Mouse (Mus musculus): ENCODE data around the gene Entpd6. TPM values are rescaled to one million over a fixed set of nuclear protein-coding genes. Genes with fewer than 3 reads are reported as not detected.

The Entpd6 gene
- total and polyA plus RNA-seq, 2 experiments from 2014 or later: 17.3 to 25.8 TPM

- Histone ChIP-seq H3K4me3 (ENCODE audit: low read depth, low read length) (no peak overlapping the region), H3K9ac (replicated peaks; ENCODE audit: low read depth, low read length) (no peak overlapping the region), H3K4me2 (ENCODE audit: low read depth, low read length) (no peak overlapping the region), H3K4me1 (ENCODE audit: control insufficient read depth, insufficient read depth) (no peaks in the 10 kb centered on the region), H3K27ac (ENCODE audit: low read depth) (no peak overlapping the region), H3K9me3 (replicated peaks; ENCODE audit: control insufficient read depth, low read length) (no peaks in the 10 kb centered on the region), H3K36me3 (replicated peaks; ENCODE audit: control insufficient read depth, insufficient read depth, low read length) (no peaks in the 10 kb centered on the region), H3K27me3 (ENCODE audit: control insufficient read depth, insufficient read depth, low read length) (no peaks in the 10 kb centered on the region)
- ATAC-seq (ENCODE audit: insufficient read depth, low read depth) (no peak), DNase-seq (ENCODE audit: low spot score) (no peak)
- no peak for TF ChIP-seq EP300 (IDR thresholded peaks at IDR 0.05; ENCODE audit: low read depth)
- TF ChIP-seq CTCF (IDR thresholded peaks at IDR 0.05; ENCODE audit: low read depth): peak; percentile 43
- WGBS: 41% methylated on average over 4 of the region's 4 CpGs
These were observed 7.4 kb upstream of the Entpd6 start for GRCm38 (mm10) chr2:150741405-150741804.

DNA sequence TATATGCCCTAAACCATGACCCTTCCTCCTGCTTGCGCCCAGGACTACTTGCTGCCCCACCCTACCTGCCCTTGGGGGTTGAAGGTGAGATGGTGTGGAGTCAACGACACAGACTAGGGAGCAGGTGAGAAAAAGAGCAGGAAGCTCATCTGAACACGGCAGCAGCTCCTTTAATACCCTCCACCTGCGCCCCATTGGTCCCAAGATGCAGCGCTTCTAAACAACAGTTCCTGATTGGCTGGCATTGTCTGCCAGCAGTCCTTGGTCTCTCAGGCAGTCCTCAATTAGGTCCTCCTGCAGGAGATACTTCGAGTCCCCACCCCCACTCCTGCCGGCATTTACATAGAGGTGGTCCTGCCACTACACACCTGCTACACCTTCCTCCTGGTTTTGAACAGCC lies 3.8 kb upstream of the Entpd6 start:
- H3K9me3 ChIP-seq (replicated peaks; ENCODE audit: control insufficient read depth, low read length): no peaks in the 10 kb centered on the region
- no peak overlapping the region for H3K4me2 ChIP-seq (ENCODE audit: low read depth, low read length)
- no peak overlapping the region for H3K27ac ChIP-seq (ENCODE audit: low read depth)
- peaks cover 9% of the 10 kb centered on the region; the same call in 1 of the 2 replicates for H3K4me1 ChIP-seq (ENCODE audit: control insufficient read depth, insufficient read depth)
- no peak overlapping the region for H3K4me3 ChIP-seq (ENCODE audit: low read depth, low read length)
- DNase-seq (ENCODE audit: low spot score) (no peak), ATAC-seq (ENCODE audit: insufficient read depth, low read depth) (no peak)
- no peak overlapping the region for H3K9ac ChIP-seq (replicated peaks; ENCODE audit: low read depth, low read length)
- WGBS: 67% methylated on average over 7 of the region's 7 CpGs
- H3K27me3 ChIP-seq (ENCODE audit: control insufficient read depth, insufficient read depth, low read length): no peaks in the 10 kb centered on the region
- no peaks in the 10 kb centered on the region for H3K36me3 ChIP-seq (replicated peaks; ENCODE audit: control insufficient read depth, insufficient read depth, low read length)
- no peak for TF ChIP-seq EP300 (IDR thresholded peaks at IDR 0.05; ENCODE audit: low read depth)
- no peak for TF ChIP-seq CTCF (IDR thresholded peaks at IDR 0.05; ENCODE audit: low read depth)

- peak; percentile 71 for ATAC-seq (ENCODE audit: insufficient read depth, low read depth)
- Histone ChIP-seq H3K27me3 (ENCODE audit: control insufficient read depth, insufficient read depth, low read length) (no peaks in the 10 kb centered on the region), H3K4me3 (ENCODE audit: low read depth, low read length) (peak overlapping the region; percentile 70), H3K36me3 (replicated peaks; ENCODE audit: control insufficient read depth, insufficient read depth, low read length) (0 out of 2 replicates have a peak, but pooled peaks cover 5% of the 10 kb centered on the region), H3K9me3 (replicated peaks; ENCODE audit: control insufficient read depth, low read length) (no peaks in the 10 kb centered on the region), H3K27ac (ENCODE audit: low read depth) (peak overlapping the region; percentile 90), H3K4me1 (ENCODE audit: control insufficient read depth, insufficient read depth) (peaks cover 18% of the 10 kb centered on the region), H3K4me2 (ENCODE audit: low read depth, low read length) (peak overlapping the region; percentile 98), H3K9ac (replicated peaks; ENCODE audit: low read depth, low read length) (peak overlapping the region; percentile 55)
- WGBS: 0% methylated on average over 24 of the region's 24 CpGs
- TF ChIP-seq CTCF (IDR thresholded peaks at IDR 0.05; ENCODE audit: low read depth) (no peak), EP300 (IDR thresholded peaks at IDR 0.05; ENCODE audit: low read depth) (no peak)
- peak; percentile 35 for DNase-seq (ENCODE audit: low spot score)
These were observed 441 bp downstream of the Entpd6 start for GRCm38 (mm10) chr2:150749283-150749682.

GRCm38 (mm10) chr2:150750129-150750979 lies 1.5 kb downstream of the Entpd6 start:
- H3K9ac ChIP-seq (replicated peaks; ENCODE audit: low read depth, low read length): 0 out of 2 replicates have a peak overlapping the region, but pooled peaks have one; percentile 55
- WGBS: 52% methylated on average over 13 of the region's 13 CpGs
- H3K4me1 ChIP-seq (ENCODE audit: control insufficient read depth, insufficient read depth): peaks cover 18% of the 10 kb centered on the region
- H3K27me3 ChIP-seq (ENCODE audit: control insufficient read depth, insufficient read depth, low read length): no peaks in the 10 kb centered on the region
- H3K4me3 ChIP-seq (ENCODE audit: low read depth, low read length): no peak overlapping the region
- no peak; the same call in 1 of the 2 replicates for TF ChIP-seq CTCF (IDR thresholded peaks at IDR 0.05; ENCODE audit: low read depth)
- no peak for TF ChIP-seq EP300 (IDR thresholded peaks at IDR 0.05; ENCODE audit: low read depth)
- H3K36me3 ChIP-seq (replicated peaks; ENCODE audit: control insufficient read depth, insufficient read depth, low read length): 0 out of 2 replicates have a peak, but pooled peaks cover 5% of the 10 kb centered on the region
- peak overlapping the region; percentile 98 for H3K4me2 ChIP-seq (ENCODE audit: low read depth, low read length)
- no peaks in the 10 kb centered on the region for H3K9me3 ChIP-seq (replicated peaks; ENCODE audit: control insufficient read depth, low read length)
- H3K27ac ChIP-seq (ENCODE audit: low read depth): no peak overlapping the region
- DNase-seq (ENCODE audit: low spot score) (no peak), ATAC-seq (ENCODE audit: insufficient read depth, low read depth) (no peak)

- H3K9me3 ChIP-seq (replicated peaks; ENCODE audit: control insufficient read depth, low read length): no peaks in the 10 kb centered on the region
- no peak overlapping the region for H3K4me3 ChIP-seq (ENCODE audit: low read depth, low read length)
- H3K9ac ChIP-seq (replicated peaks; ENCODE audit: low read depth, low read length): no peak overlapping the region
- H3K4me2 ChIP-seq (ENCODE audit: low read depth, low read length): no peak overlapping the region
- no peak for ATAC-seq (ENCODE audit: insufficient read depth, low read depth)
- H3K27ac ChIP-seq (ENCODE audit: low read depth): no peak overlapping the region
- no peak for DNase-seq (ENCODE audit: low spot score)
- H3K27me3 ChIP-seq (ENCODE audit: control insufficient read depth, insufficient read depth, low read length): no peaks in the 10 kb centered on the region
- WGBS: 91% methylated on average over 3 of the region's 3 CpGs
- H3K4me1 ChIP-seq (ENCODE audit: control insufficient read depth, insufficient read depth): peaks cover 10% of the 10 kb centered on the region; the same call in 1 of the 2 replicates
- H3K36me3 ChIP-seq (replicated peaks; ENCODE audit: control insufficient read depth, insufficient read depth, low read length): peaks cover 37% of the 10 kb centered on the region
- TF ChIP-seq EP300 (IDR thresholded peaks at IDR 0.05; ENCODE audit: low read depth) (no peak), CTCF (IDR thresholded peaks at IDR 0.05; ENCODE audit: low read depth) (no peak)
These were observed 6.2 kb downstream of the Entpd6 start for GRCm38 (mm10) chr2:150755016-150755415.

All from heart, postnatal 0 days (tissue).